ENCODE assay signal across 31 mouse cellular contexts in the genomic region with DNA sequence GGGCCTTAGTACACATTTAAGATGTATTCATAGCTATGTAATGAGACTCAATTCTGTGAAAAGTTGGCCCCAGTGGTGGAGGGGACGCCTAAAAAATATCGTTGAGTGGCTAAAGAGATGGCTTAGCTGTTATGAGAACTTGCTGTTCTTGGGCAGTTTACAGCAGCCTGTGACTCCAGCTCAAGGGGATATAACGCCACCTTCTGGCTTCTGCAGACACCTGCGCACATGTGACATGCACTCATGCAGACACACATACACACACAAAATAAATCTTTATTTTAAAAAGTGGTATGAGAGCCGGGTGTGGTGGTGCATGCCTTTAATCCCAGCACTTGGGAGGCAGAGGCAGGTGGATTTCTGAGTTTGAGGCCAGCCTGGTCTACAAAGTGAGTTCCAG. TPM values are rescaled to one million over a fixed set of nuclear protein-coding genes. Genes with fewer than 3 reads are reported as not detected.
DNase-seq lines count a peak whose midpoint lies in the region; ATAC-seq and TF ChIP-seq lines count a peak whose summit lies in the region.
"Had no signal": no experiment of that assay in that cellular context is flagged by ENCODE, and none has a peak within 500 bp of the region (broad histone marks: within the 10 kb centered on the region; RNA-seq: fewer than 3 reads in every experiment).

No protein-coding gene starts in this region.

- no peak overlapping the region for H3K4me2 ChIP-seq in hindbrain, postnatal 0 days (ENCODE audit: low read depth, low read length)
- H3K4me2 ChIP-seq in hindbrain, embryonic 12.5 days (replicated peaks) = no peak overlapping the region
- no peak overlapping the region for H3K4me2 ChIP-seq in liver, embryonic 14.5 days (ENCODE audit: low read depth)
- no peak overlapping the region for H3K4me2 ChIP-seq in stomach, postnatal 0 days (replicated peaks; ENCODE audit: low read depth)
- H3K4me2 ChIP-seq in neural tube, embryonic 15.5 days = no peak overlapping the region
- H3K4me2 ChIP-seq: embryonic facial prominence, embryonic 13.5 days; forebrain, embryonic 15.5 days; heart, embryonic 13.5 days; hindbrain, embryonic 15.5 days; limb, embryonic 13.5 days had no signal

- no peaks in the 10 kb centered on the region for H3K36me3 ChIP-seq in hindbrain, postnatal 0 days (ENCODE audit: insufficient read depth, low read length)
- H3K36me3 ChIP-seq in hindbrain, embryonic 12.5 days = no peaks in the 10 kb centered on the region
- no peaks in the 10 kb centered on the region for H3K36me3 ChIP-seq in liver, embryonic 14.5 days (replicated peaks; ENCODE audit: control insufficient read depth, insufficient read depth, low read depth)
- H3K36me3 ChIP-seq in ES-Bruce4 (ENCODE audit: control insufficient read depth, insufficient read depth, low read length, poor library complexity, severe bottlenecking) = 0 out of 2 replicates have a peak, but pooled peaks cover 2% of the 10 kb centered on the region
- H3K36me3 ChIP-seq in stomach, postnatal 0 days (ENCODE audit: control insufficient read depth, insufficient read depth, low read length) = no peaks in the 10 kb centered on the region
- no peaks in the 10 kb centered on the region for H3K36me3 ChIP-seq in neural tube, embryonic 15.5 days
- H3K36me3 ChIP-seq: embryonic facial prominence, embryonic 13.5 days; forebrain, embryonic 10.5 days; forebrain, embryonic 15.5 days; G1E; heart, embryonic 13.5 days; hindbrain, embryonic 15.5 days; limb, embryonic 13.5 days had no signal

- no peaks in the 10 kb centered on the region for H3K27me3 ChIP-seq in hindbrain, postnatal 0 days (ENCODE audit: insufficient read depth, low read length)
- H3K27me3 ChIP-seq in hindbrain, embryonic 12.5 days = no peaks in the 10 kb centered on the region
- H3K27me3 ChIP-seq in liver, embryonic 14.5 days (ENCODE audit: control insufficient read depth, insufficient read depth, low read length) = no peaks in the 10 kb centered on the region
- H3K27me3 ChIP-seq in ES-Bruce4 (ENCODE audit: control insufficient read depth, insufficient read depth, low read length, poor library complexity, severe bottlenecking) = no peaks in the 10 kb centered on the region; the same call in 1 of the 2 replicates
- no peaks in the 10 kb centered on the region for H3K27me3 ChIP-seq in stomach, postnatal 0 days (ENCODE audit: control insufficient read depth, insufficient read depth, low read length)
- H3K27me3 ChIP-seq in neural tube, embryonic 15.5 days (replicated peaks) = no peaks in the 10 kb centered on the region
- H3K27me3 ChIP-seq: embryonic facial prominence, embryonic 13.5 days; forebrain, embryonic 15.5 days; heart, embryonic 13.5 days; hindbrain, embryonic 15.5 days; limb, embryonic 13.5 days; Patski had no signal

- no peak for TF ChIP-seq POLR2A in ES-Bruce4 (IDR thresholded peaks at IDR 0.05; ENCODE audit: insufficient read depth, low read length)

- TF ChIP-seq EP300 in liver, embryonic 14.5 days (IDR thresholded peaks at IDR 0.05; ENCODE audit: low read depth) = no peak
- TF ChIP-seq EP300 in ES-Bruce4 (IDR thresholded peaks at IDR 0.05; ENCODE audit: insufficient read depth, low read depth, low read length) = no peak
- no peak for TF ChIP-seq EP300 in stomach, postnatal 0 days (optimal IDR thresholded peaks at IDR 0.05)

- H3K4me3 ChIP-seq in hindbrain, postnatal 0 days (ENCODE audit: low read length) = no peak overlapping the region
- H3K4me3 ChIP-seq in hindbrain, embryonic 12.5 days = no peak overlapping the region
- no peak overlapping the region for H3K4me3 ChIP-seq in liver, embryonic 14.5 days (ENCODE audit: insufficient read depth in 1 of 2, low read depth in 2 of 2, low read length in 2 of 2)
- no peak overlapping the region for H3K4me3 ChIP-seq in ES-Bruce4 (ENCODE audit: low read depth, low read length)
- H3K4me3 ChIP-seq in stomach, postnatal 0 days (ENCODE audit: low read depth, low read length) = no peak overlapping the region
- no peak overlapping the region for H3K4me3 ChIP-seq in neural tube, embryonic 15.5 days (replicated peaks)
- H3K4me3 ChIP-seq: embryonic facial prominence, embryonic 13.5 days; forebrain, embryonic 10.5 days; forebrain, embryonic 15.5 days; heart, embryonic 13.5 days; hindbrain, embryonic 15.5 days; layer of hippocampus, adult 2 months; left cerebral cortex, adult 2 months; limb, embryonic 13.5 days had no signal

- no peaks in the 10 kb centered on the region for H3K9me3 ChIP-seq in hindbrain, postnatal 0 days (ENCODE audit: low read length)
- no peaks in the 10 kb centered on the region for H3K9me3 ChIP-seq in hindbrain, embryonic 12.5 days (replicated peaks)
- H3K9me3 ChIP-seq in liver, embryonic 14.5 days (ENCODE audit: control insufficient read depth, low read length) = no peaks in the 10 kb centered on the region
- H3K9me3 ChIP-seq in ES-Bruce4 (replicated peaks; ENCODE audit: control insufficient read depth, insufficient read depth, low read length, poor library complexity, severe bottlenecking) = no peaks in the 10 kb centered on the region
- H3K9me3 ChIP-seq in stomach, postnatal 0 days (ENCODE audit: control insufficient read depth, low read length) = no peaks in the 10 kb centered on the region
- no peaks in the 10 kb centered on the region for H3K9me3 ChIP-seq in neural tube, embryonic 15.5 days (replicated peaks)
- H3K9me3 ChIP-seq: embryonic facial prominence, embryonic 13.5 days; forebrain, embryonic 10.5 days; forebrain, embryonic 15.5 days; G1E; heart, embryonic 13.5 days; hindbrain, embryonic 15.5 days; limb, embryonic 13.5 days had no signal

- no peak for ATAC-seq in hindbrain, postnatal 0 days
- ATAC-seq in hindbrain, embryonic 12.5 days (ENCODE audit: low FRiP score) = no peak
- ATAC-seq in liver, embryonic 14.5 days (ENCODE audit: insufficient read depth) = no peak
- no peak for ATAC-seq in stomach, postnatal 0 days (ENCODE audit: low FRiP score, low TSS enrichment)
- ATAC-seq in neural tube, embryonic 15.5 days (ENCODE audit: low FRiP score) = no peak
- ATAC-seq: forebrain, embryonic 15.5 days; Patski had no signal

- no peak overlapping the region for H3K27ac ChIP-seq in hindbrain, postnatal 0 days
- no peak overlapping the region for H3K27ac ChIP-seq in hindbrain, embryonic 12.5 days
- no peak overlapping the region for H3K27ac ChIP-seq in liver, embryonic 14.5 days
- no peak overlapping the region for H3K27ac ChIP-seq in ES-Bruce4 (ENCODE audit: insufficient read depth, low read length)
- no peak overlapping the region for H3K27ac ChIP-seq in stomach, postnatal 0 days (replicated peaks)
- no peak overlapping the region for H3K27ac ChIP-seq in neural tube, embryonic 15.5 days (replicated peaks)
- H3K27ac ChIP-seq: embryonic facial prominence, embryonic 13.5 days; forebrain, embryonic 10.5 days; forebrain, embryonic 15.5 days; heart, embryonic 13.5 days; hindbrain, embryonic 15.5 days; layer of hippocampus, adult 2 months; left cerebral cortex, adult 2 months; limb, embryonic 13.5 days; macrophage had no signal

- DNase-seq in hindbrain, postnatal 0 days (ENCODE audit: low spot score) = no peak
- DNase-seq in liver, embryonic 14.5 days (ENCODE audit: low read depth in 3 of 3, low spot score in 3 of 3) = no peak
- DNase-seq in liver = no peak
- DNase-seq in stomach, postnatal 0 days (ENCODE audit: low spot score) = no peak
- no peak for DNase-seq in right cerebral cortex, postnatal 25 days
- DNase-seq: adrenal gland, postnatal 25 days; cerebellum, adult 18-20 months; cerebellum, postnatal 10 days; heart, postnatal 10 days; kidney, adult 9 months; kidney, postnatal 36 days; midbrain, embryonic 14.5 days; retina, postnatal 1 day; right cerebral cortex, postnatal 14 days; thymus, adult 2 months; thymus, postnatal 36 days had no signal

- WGBS in hindbrain, postnatal 0 days = 91% methylated on average over 5 of the region's 5 CpGs
- WGBS in hindbrain, embryonic 12.5 days = 93% methylated on average over 5 of the region's 5 CpGs
- WGBS in liver, embryonic 14.5 days (ENCODE audit: insufficient replicate concordance) = 67% methylated on average over 5 of the region's 5 CpGs
- WGBS in stomach, postnatal 0 days = 96% methylated on average over 5 of the region's 5 CpGs
- WGBS in neural tube, embryonic 15.5 days = 93% methylated on average over 5 of the region's 5 CpGs

- no peaks in the 10 kb centered on the region for H3K4me1 ChIP-seq in hindbrain, postnatal 0 days (ENCODE audit: insufficient read depth, low read length)
- H3K4me1 ChIP-seq in hindbrain, embryonic 12.5 days = no peaks in the 10 kb centered on the region
- H3K4me1 ChIP-seq in liver, embryonic 14.5 days (replicated peaks; ENCODE audit: control insufficient read depth in 2 of 2, insufficient read depth in 2 of 2, low read length in 1 of 2) = no peaks in the 10 kb centered on the region
- H3K4me1 ChIP-seq in ES-Bruce4 (ENCODE audit: control insufficient read depth, insufficient read depth, low read length) = peaks cover 8% of the 10 kb centered on the region
- H3K4me1 ChIP-seq in stomach, postnatal 0 days (replicated peaks; ENCODE audit: control insufficient read depth, insufficient read depth) = no peaks in the 10 kb centered on the region
- no peaks in the 10 kb centered on the region for H3K4me1 ChIP-seq in neural tube, embryonic 15.5 days
- H3K4me1 ChIP-seq: embryonic facial prominence, embryonic 13.5 days; forebrain, embryonic 15.5 days; heart, embryonic 13.5 days; hindbrain, embryonic 15.5 days; limb, embryonic 13.5 days had no signal

- H3K9ac ChIP-seq in hindbrain, postnatal 0 days (replicated peaks; ENCODE audit: low read length) = no peak overlapping the region
- H3K9ac ChIP-seq in hindbrain, embryonic 12.5 days = no peak overlapping the region
- H3K9ac ChIP-seq in liver, embryonic 14.5 days (replicated peaks) = no peak overlapping the region
- no peak overlapping the region for H3K9ac ChIP-seq in ES-Bruce4 (ENCODE audit: low read depth, poor library complexity, severe bottlenecking)
- H3K9ac ChIP-seq in stomach, postnatal 0 days (ENCODE audit: low read length) = no peak overlapping the region
- no peak overlapping the region for H3K9ac ChIP-seq in neural tube, embryonic 15.5 days (replicated peaks)
- H3K9ac ChIP-seq: embryonic facial prominence, embryonic 13.5 days; forebrain, embryonic 15.5 days; heart, embryonic 13.5 days; hindbrain, embryonic 15.5 days; limb, embryonic 13.5 days had no signal

- TF ChIP-seq CTCF in hindbrain, postnatal 0 days (IDR thresholded peaks at IDR 0.05; ENCODE audit: low read depth) = 0 out of 2 replicates have a peak, but pooled peaks have one; percentile 7
- peak; percentile 28 for TF ChIP-seq CTCF in liver, embryonic 14.5 days (IDR thresholded peaks at IDR 0.05; ENCODE audit: low read depth)
- peak; percentile 22 for TF ChIP-seq CTCF in ES-Bruce4 (IDR thresholded peaks at IDR 0.05; ENCODE audit: low read depth, low read length)
- peak; percentile 28; the same call in 1 of the 2 replicates for TF ChIP-seq CTCF in stomach, postnatal 0 days (IDR thresholded peaks at IDR 0.05; ENCODE audit: low read depth)

RNA-seq across cellular contexts. Expression of a gene that starts 31.0 kb away (rescaled TPM):
- total RNA-seq in hindbrain, postnatal 0 days (2014; rRNA removed) = 40.0 and 43.2 TPM in 2 replicates
- 21.4 and 22.7 TPM in 2 replicates for polyA plus RNA-seq in hindbrain, postnatal 0 days (2015; fragmentation: Nextera tagmentation; extraction: Ambion mirVana)
- polyA plus RNA-seq in hindbrain, embryonic 12.5 days (2016; fragmentation: Nextera tagmentation; extraction: Ambion mirVana) = 32.1 and 32.4 TPM in 2 replicates
- 13.7 and 14.7 TPM in 2 replicates for polyA plus RNA-seq in liver, embryonic 14.5 days (2012; rRNA removed)
- 14.2 and 15.0 TPM in 2 replicates for polyA plus RNA-seq in liver, embryonic 14.5 days (2014; fragmentation: Nextera tagmentation; extraction: Ambion mirVana)
- 14.9 and 19.2 TPM in 2 replicates for polyA plus RNA-seq in ES-Bruce4 (2011; ENCODE audit: insufficient read depth, insufficient read length, low read depth, missing spikeins)
- 16.0 and 17.3 TPM in 2 replicates for polyA plus RNA-seq in stomach, postnatal 0 days (2015; fragmentation: Nextera tagmentation; extraction: Ambion mirVana)
- polyA plus RNA-seq in neural tube, embryonic 15.5 days (2015; fragmentation: Nextera tagmentation; extraction: Ambion mirVana) = 27.2 and 33.4 TPM in 2 replicates

RNA-seq across cellular contexts. Expression of a gene that starts 31.1 kb away (rescaled TPM):
- 4.8 and 12.5 TPM in 2 replicates for total RNA-seq in hindbrain, postnatal 0 days (2014; rRNA removed)
- 5.6 and 6.6 TPM in 2 replicates for polyA plus RNA-seq in hindbrain, postnatal 0 days (2015; fragmentation: Nextera tagmentation; extraction: Ambion mirVana)
- polyA plus RNA-seq in hindbrain, embryonic 12.5 days (2016; fragmentation: Nextera tagmentation; extraction: Ambion mirVana) = 11.5 and 15.1 TPM in 2 replicates
- 2.7 and 3.5 TPM in 2 replicates for polyA plus RNA-seq in liver, embryonic 14.5 days (2012; rRNA removed)
- 1.7 and 2.1 TPM in 2 replicates for polyA plus RNA-seq in liver, embryonic 14.5 days (2014; fragmentation: Nextera tagmentation; extraction: Ambion mirVana)
- 23.6 and 30.0 TPM in 2 replicates for polyA plus RNA-seq in ES-Bruce4 (2011; ENCODE audit: insufficient read depth, insufficient read length, low read depth, missing spikeins)
- polyA plus RNA-seq in stomach, postnatal 0 days (2015; fragmentation: Nextera tagmentation; extraction: Ambion mirVana) = 3.1 and 3.9 TPM in 2 replicates
- polyA plus RNA-seq in neural tube, embryonic 15.5 days (2015; fragmentation: Nextera tagmentation; extraction: Ambion mirVana) = 5.6 and 7.5 TPM in 2 replicates

RNA-seq across cellular contexts. Expression of a gene that starts 45.1 kb away (rescaled TPM):
- 4.1 and 4.9 TPM in 2 replicates for total RNA-seq in hindbrain, postnatal 0 days (2014; rRNA removed)
- 1.6 and 2.0 TPM in 2 replicates for polyA plus RNA-seq in hindbrain, postnatal 0 days (2015; fragmentation: Nextera tagmentation; extraction: Ambion mirVana)
- polyA plus RNA-seq in hindbrain, embryonic 12.5 days (2016; fragmentation: Nextera tagmentation; extraction: Ambion mirVana) = 1.5 and 1.7 TPM in 2 replicates
- 0.15 and 0.19 TPM in 2 replicates for polyA plus RNA-seq in liver, embryonic 14.5 days (2012; rRNA removed)
- polyA plus RNA-seq in liver, embryonic 14.5 days (2014; fragmentation: Nextera tagmentation; extraction: Ambion mirVana) = 0.13 and 0.19 TPM in 2 replicates
- 3.9 and 4.2 TPM in 2 replicates for polyA plus RNA-seq in ES-Bruce4 (2011; ENCODE audit: insufficient read depth, insufficient read length, low read depth, missing spikeins)
- 0.51 and 0.85 TPM in 2 replicates for polyA plus RNA-seq in stomach, postnatal 0 days (2015; fragmentation: Nextera tagmentation; extraction: Ambion mirVana)
- polyA plus RNA-seq in neural tube, embryonic 15.5 days (2015; fragmentation: Nextera tagmentation; extraction: Ambion mirVana) = 1.4 and 1.8 TPM in 2 replicates
- total RNA-seq: G1E; monocyte, adult 5-6 weeks had no signal
- polyA plus RNA-seq: G1E, macrophage had no signal

RNA-seq across cellular contexts. Expression of a gene that starts 55.6 kb away (rescaled TPM):
- total RNA-seq in hindbrain, postnatal 0 days (2014; rRNA removed) = 2.1 and 2.8 TPM in 2 replicates
- polyA plus RNA-seq in hindbrain, postnatal 0 days (2015; fragmentation: Nextera tagmentation; extraction: Ambion mirVana) = 2.2 and 2.5 TPM in 2 replicates
- polyA plus RNA-seq in hindbrain, embryonic 12.5 days (2016; fragmentation: Nextera tagmentation; extraction: Ambion mirVana) = 6.9 and 7.4 TPM in 2 replicates
- 1.3 and 1.6 TPM in 2 replicates for polyA plus RNA-seq in liver, embryonic 14.5 days (2012; rRNA removed)
- polyA plus RNA-seq in liver, embryonic 14.5 days (2014; fragmentation: Nextera tagmentation; extraction: Ambion mirVana) = 3.2 and 3.4 TPM in 2 replicates
- 20.6 and 21.9 TPM in 2 replicates for polyA plus RNA-seq in ES-Bruce4 (2011; ENCODE audit: insufficient read depth, insufficient read length, low read depth, missing spikeins)
- 2.3 and 2.6 TPM in 2 replicates for polyA plus RNA-seq in stomach, postnatal 0 days (2015; fragmentation: Nextera tagmentation; extraction: Ambion mirVana)
- polyA plus RNA-seq in neural tube, embryonic 15.5 days (2015; fragmentation: Nextera tagmentation; extraction: Ambion mirVana) = 3.0 and 3.3 TPM in 2 replicates
